Mouse (Mus musculus): ENCODE results near the gene Pnpla7.

Pnpla7 gene

DNA sequence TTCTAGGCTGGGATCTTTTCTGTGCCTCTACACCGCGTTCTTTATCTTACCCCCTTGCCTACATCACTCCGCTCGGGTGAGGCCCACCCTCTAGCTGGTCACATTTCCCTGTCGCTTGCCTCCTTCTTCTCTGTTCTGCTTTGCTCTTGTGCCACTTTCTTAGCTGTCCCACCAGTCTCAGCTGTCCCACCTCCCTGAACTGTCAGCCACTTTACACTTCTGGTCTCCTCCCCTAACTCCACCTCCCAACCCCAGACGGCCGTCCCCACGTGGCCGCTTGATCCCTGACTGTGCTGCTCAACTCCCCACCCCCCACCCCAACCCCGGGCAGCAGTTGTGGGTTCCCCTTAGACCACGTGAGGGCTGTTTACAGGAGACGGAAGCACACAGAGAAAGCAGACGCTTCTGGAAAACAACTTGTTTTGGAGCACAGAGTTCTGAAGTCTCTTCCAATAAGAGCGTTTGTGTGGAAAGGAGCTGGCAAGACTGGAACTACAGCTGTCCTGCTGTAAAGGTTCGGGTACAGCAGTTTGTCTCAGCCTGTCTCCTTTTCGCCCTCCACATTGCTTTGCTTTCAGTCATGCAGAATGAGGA lies at the start of gene Pnpla7:
TSS of gene Pnpla7 (plus strand) at position 330 of the 594 bp plus-strand sequence.
- DNase-seq, result peak; percentile 85 to 94

DNA sequence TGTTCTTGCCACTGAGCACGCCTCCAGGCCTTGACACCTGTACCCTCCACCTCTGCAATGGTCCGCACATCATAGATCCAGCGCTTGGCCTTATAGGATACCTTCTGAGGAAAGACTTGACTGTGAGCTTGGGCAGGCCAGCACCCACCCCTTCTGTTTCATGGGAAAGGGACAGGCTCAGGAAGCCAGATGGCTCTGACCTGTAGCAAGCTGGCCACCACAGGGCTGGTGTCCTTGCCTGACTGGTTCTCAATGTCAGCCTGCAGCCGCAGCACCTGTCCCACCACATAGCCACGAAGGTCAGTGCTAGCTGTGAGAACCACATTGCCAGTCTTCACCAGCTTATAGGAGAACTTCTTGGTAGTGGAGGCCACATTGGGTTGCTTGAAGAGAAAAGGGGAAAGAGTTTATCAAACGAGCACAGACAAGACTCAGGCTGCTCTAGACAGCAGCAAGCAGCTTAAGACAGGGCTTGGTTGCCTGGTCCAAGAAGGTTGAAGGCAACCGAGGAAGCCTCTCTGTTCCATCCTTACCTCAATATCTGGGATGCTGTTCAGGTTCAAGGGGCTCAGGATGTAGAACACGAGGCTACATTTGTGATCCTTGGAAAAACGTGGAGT lies 49.4 kb upstream of the Pnpla7 start:
- peak in 1 of 2 experiments; percentile 55 for DNase-seq

DNA sequence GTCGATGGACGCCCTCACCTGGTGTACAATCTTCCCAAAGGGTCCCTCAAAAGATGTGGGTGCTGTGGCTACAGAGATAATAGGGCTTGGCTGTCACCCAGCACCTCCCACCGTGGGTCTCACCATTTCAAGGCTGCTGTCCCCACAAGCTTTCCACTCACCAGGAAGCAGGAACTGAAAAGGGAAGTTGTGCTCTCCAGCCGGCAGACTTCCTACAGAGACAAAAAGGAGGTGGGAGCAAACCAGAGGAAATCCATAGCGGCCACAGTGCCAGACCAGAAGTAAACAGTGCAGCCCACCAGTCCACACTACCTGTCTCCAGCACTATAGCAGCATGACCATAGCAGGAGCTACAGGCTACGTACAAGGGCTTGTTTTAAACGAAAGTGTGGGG lies 48.9 kb upstream of the Pnpla7 start:
- peak in 1 of 2 experiments; percentile 38 for DNase-seq

DNA sequence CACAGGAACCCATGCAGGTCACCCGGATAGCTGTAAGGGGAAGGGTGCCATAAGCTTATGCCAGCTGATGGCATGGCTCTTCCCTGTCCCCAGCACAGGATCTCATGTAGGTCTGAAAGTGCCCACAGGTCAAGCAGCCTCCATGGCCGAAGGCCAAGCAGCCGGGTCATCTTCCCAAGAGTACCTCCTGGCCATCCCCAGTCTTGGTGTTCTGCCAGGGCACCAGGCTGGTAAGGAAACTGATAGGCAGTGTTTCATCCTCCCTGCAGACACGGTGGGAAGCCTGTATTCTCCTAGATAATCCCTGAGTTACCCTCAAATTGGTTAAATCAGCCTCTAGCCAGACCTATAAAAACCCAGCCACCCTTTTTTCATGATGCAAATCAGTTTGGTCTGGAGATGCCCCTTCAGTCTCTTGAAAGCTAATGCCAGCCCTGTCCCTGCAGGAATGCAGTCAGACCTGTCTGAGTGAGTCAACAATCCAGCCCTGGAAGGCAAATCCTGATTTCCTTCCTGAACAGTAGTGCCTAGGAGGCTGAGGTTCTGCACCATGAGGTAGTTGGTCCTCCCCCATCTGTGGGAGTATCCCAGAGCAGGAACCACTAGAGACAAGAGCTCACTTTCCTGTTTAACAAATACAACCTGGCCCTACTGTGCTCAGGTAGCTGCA lies 47.9 kb upstream of the Pnpla7 start:
- DNase-seq, result peak; percentile 65 to 83

DNA sequence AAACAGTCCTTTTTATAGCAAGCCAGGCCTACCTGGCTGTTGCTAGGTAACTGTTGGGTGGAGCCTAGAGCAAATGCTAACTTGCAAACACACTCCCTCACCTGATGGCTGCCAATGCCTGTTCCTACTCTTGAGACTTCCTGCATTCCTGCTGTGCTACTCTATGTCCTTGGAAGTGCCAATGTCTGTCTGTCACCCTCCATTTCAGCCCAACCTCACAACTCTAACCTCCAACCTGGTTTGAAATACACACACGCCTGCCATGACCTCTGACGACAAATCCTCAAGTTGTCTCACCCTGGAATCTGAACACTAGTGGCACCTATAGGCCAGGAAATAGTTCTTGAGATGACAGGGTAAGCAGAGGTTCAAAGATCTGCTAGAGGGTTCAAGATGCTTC lies 46.7 kb upstream of the Pnpla7 start:
- DNase-seq, result peak; percentile 55 to 78

DNA sequence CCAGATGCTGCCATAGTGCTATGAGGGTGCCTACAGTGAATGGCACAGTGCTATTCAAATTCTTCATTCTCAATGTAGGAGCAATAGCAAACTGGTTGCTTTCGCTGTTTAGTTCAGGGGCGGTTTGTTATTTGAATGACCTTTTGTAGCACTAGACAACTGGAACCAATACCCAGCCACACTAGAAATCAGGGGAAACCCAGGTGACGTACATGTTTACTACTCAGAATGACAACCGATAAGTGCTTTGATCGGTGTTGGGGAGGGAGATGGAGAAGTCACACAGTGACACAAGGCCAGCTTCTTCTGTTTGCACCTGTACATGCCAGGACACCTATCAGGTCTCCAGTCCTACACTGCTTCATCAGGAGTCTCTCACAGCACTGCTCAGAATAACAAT lies 46.2 kb upstream of the Pnpla7 start:
- DNase-seq, result no peak

DNA sequence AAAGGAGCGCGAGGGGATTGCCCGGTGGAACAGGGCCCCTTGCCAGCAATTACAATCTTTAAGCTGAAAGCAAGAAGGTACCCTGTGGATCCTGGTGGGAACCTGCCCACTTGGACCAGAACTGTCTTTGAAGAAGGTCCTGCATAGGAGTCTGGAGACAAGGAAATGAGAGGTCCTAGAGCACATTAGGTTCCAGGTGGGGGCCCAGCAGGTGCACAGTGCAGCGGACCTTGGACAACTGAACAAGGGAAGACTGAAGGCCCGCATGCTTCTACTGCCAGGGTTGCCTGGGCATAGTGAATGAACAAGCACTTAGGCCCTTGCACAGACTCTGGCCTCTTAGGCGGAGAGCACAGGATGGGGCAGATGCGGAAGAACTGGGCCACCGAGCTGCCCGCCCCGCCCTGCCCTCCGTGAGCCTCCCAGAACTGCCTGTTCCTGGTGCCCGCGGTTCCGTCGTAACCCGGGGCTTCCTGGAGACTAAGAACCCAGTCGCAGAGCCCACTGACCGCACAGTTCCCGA lies 41.3 kb upstream of the Pnpla7 start:
- DNase-seq, result peak; percentile 56 to 84

DNA sequence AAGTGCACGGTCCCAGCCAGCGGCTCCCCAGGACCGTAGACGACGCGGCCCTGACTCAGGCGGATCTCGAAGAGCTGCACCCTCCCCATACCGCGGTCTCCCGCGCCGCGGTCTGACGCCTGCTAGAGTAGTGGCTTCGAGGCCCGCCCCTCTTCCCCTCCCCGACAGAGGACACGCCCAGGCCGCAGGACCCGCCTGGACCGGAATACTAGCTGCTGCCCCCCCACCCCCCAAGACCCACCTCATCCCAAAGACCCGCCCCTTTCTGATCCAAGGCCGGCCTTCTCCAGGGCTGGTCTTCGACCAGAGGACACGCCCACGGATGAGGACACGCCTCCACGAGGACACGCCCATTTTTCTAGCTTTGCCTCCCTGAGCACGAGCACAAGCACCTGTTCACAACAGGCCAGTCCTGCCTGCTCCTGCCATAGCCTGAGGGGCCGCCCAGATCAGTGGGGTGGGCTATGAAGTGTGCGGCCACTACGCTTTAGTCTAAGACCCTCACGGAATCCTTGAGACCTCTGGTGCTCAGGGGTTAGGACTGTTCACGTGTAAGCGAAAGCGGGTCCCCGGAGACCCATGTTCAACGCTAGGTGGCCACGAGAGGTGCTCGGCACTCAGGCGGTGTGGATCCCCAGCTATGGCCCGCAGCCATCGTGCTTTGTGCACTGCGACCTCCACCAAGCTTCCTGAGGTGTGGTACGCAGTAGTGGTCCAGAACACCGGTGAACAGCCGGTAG lies 40.6 kb upstream of the Pnpla7 start, which contains the start of gene Arrdc1:
TSS of gene Arrdc1 (minus strand) at position 196 of the 740 bp plus-strand sequence.
- peak; percentile 98 for DNase-seq

DNA sequence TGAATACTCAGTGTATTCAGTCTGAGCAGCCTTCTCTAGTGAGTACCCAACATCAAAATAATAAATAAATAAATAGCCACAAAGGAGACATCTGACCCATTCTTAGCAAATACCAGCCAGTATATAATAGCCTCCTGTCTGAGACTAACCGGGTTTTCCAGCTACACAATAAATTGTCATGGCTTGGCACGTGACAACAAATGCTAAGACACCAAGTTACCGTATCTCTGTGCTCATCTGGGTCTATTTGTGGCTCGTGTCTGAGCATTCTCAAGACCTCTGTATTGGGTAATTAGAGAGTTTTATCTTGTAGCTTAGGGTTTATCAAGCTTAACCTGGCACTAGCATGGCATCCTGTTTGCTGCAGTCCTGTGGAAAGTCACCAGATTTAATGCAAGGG lies 33.7 kb upstream of the Pnpla7 start:
- DNase-seq, result no peak

DNA sequence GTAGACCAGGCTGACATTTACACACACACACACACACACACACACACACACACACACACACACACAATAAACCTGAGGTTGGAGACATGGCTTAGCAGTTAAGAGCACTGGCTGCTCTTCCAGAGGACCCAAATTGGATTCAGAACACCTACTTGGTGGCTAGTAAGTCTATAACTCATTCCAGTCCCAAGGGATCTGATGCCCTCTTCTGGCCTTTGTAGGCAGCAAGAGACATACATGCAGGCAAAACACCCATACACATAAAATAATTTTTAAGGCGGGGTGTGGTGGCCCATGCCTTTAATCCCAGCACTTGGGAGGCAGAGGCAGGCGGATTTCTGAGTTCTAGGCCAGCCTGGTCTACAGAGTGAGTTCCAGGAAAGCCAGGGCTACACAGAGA lies 31.5 kb upstream of the Pnpla7 start:
- peak; percentile 70 to 72 for DNase-seq

DNA sequence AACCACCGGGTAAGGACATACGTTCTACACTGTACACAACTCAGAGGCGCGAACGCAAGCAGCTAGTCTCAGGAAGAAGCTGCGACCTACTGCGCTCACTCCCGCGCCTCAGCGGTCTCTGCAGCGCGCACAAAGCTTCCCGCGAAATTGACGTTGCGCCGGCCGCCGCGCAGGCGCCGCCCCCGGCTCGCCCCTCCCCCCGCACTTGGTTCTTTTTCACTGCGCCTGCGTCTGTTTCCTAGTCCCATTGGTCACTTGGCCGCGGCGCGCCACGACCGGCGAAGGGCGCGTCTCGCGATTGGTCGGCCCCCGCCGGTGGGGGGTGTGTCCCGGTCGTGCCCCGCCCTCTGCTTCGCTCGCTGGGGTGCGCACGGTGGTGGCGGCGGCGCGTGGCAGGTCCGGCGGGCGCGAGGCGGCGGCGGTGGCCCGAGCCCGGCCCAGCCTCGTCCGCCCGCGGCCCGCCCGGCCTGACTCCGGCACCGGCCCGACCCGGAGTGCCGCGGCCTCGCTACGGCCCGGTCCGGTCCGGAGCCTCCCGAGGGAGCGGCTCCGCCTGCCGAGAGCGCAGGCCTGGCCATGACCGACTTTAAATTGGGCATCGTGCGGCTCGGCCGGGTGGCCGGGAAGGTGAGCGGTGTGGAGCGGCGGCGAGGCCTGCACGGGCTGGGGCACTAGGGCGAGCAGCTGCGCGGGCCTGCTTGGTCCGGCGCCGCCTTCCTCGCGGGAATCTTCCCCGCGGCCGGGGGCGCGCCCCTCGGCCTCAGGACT lies 26.2 kb upstream of the Pnpla7 start, which contains the start of gene Zmynd19:
TSS of gene Zmynd19 (plus strand) at position 372 of the 768 bp plus-strand sequence.
- peak; percentile 98 to 99 for DNase-seq

DNA sequence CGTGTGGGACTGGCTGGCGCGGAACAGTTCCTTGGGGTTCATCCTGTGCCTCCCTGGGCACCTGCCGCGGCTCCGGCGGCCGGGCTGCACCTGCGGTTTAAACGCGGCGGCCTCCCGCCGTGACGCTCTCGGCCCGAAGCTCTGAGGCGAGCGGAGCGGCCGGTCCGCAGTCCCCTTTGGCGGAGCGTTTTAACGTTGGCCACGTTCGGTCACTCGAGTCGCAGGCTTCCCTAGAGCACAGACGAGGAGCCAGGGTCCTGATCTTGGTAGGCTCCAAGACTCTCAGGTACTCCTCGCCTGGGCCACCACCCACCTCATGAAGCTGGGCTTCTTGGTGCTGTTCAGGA lies 25.7 kb upstream of the Pnpla7 start:
- peak in 1 of 2 experiments; percentile 16 for DNase-seq

DNA sequence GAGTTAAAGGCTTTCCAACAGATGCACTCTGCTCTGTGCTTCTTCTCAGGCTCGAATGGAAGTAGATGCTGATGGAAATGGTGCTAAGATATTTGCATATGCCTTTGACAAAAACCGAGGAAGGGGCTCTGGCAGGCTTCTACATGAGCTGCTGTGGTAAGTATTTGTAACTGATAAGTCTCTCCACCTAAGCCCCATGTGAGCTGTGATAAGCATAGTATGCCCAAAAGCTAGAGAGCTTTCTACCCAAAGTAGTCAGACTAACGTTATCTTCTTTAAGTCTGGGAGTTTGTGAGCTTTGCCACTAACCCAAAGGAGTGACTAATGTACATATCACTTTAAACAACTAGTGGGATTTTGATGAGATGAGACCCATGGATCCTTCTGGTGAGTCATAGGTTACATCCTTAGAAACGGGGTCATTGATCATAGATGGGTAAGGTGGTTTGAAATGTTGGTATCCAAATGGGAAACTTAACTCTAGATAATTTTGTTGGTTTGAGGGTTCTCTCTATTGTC lies 23.2 kb upstream of the Pnpla7 start:
- no peak for DNase-seq

DNA sequence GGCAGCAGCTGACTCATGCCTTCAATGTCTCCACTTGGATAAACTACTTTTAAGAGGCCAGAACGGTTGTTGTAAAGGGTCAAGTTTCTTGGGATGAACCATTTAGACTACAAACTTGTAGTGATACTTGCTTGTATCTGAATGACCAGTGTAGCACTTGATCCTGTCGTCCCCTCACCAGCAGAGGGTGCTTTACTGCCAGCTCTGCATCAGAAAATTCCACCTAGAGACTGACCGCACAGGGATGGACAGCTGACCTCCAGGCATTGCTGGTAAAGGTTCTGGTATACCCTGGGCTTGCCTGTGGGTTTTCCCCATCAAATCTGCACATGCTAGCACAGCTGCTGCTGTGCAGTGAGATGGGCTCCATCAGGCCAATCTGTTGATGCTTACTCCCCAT lies 14.9 kb upstream of the Pnpla7 start:
- DNase-seq, result peak; percentile 62 to 63

DNA sequence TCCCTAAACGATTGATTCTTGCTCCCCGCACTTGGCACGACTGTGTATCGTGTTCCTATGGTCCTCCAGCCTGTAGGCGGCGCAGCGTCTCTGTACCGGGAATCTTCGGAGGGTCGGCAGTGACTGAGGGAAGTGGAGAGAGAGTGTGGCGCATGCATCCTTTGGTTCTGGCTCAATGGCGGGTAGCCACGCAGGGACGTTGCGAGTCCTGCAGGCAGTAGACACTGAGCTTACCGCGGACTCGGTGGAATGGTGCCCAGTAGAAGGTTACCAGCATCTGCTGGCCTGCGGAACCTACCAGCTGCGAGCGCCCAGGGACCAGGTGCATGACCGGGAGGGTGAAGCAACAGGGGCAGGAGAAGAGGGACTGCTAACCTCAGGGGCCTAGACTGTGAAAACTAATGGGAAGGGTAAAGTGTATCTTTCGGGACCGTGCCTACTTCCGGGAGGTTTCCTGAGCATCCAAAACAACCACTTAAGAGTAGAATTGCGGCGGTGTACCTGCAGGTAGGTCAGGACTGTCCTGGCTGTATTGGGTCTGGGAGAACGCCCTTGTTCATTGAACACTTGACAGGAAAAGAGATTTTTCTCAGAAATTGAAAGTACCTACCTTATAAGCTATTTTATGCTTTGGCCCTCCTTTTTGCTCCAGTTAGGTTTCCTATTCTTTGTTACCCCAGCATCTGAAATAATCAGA lies 13.4 kb upstream of the Pnpla7 start, which contains the start of gene Dph7:
TSS of gene Dph7 (plus strand) at position 97 of the 697 bp plus-strand sequence.
- peak; percentile 90 for DNase-seq

DNA sequence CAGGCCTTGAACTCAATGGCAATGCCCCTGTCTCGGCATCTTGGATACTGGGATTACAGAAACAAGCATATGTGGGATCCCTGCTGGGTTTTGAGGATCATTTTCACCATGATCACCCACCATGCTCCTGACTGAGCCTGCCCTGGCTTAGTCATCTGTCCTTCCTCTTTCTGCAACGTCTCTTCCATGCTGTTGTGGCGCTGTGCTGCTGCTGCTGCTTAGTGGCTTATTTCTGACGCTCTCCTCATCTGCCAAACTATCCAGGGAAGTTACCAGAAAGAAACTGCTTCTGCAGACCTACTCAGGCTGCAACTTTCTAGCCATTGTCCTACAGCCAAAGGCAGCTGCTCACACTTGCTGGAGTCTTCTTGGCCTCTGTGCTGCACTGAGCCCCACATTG lies 5.4 kb upstream of the Pnpla7 start:
- no peak for DNase-seq

DNA sequence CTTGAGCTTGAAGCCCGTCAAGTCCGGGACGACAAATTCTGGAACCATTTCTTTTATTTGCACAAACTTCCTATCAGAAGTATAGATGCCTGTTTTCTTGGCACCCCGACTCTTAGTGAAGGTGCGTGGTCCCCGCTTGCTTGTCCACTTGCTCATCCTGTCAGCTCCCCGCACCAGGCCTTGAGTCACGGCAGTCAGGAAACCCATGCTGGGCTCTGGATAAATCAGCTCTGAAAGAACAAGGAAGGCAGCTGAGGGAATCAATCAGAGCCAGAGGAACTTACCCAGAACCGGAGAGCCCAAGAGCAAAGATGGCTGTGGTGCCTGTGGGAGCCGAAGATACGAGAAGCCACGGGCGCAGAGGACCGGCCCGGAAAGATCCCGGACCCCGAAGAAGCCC lies 1.4 kb upstream of the Pnpla7 start:
- DNase-seq, result peak in 1 of 2 experiments; percentile 33

DNA sequence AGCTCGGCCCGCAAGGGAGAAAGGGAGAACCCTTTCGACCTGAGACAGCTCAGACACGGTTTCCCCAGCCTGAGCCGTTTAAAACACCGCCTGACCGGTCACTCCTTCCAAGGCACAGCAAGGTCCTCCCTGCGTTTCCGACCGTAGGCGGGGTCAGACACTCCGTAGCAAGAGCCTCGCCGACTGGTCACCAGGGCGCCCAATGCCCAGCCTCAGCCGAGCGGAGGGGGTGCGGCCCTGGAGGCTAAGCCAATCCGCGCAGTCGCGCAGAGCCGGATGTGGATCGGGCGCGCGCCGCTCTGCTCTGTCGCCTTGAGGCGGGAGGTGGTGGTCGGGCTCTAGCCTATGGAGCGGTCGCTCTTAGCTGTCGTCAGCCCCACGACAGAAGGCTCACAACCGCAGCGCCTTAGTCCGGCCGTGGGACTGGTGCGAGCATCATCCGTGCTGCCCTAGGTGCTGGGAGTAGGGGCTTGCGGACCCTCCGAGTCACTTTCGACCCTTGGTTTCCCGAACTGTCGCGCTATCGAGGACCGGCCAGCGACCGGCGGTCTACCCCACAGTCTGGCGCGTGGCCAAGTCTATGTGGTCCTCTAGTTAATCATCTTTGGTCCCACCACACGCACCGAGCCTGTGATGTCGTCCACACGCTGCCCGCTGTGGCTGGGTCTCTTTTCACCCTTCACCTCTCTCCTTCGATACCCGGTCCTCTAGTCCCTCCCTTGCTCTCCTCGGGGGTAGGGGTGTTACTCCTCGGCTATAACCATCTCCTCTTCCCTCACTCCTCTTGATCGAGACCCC lies 728 bp upstream of the Pnpla7 start, which contains the start of gene Mrpl41:
TSS of gene Mrpl41 (minus strand) at position 193 of the 798 bp plus-strand sequence.
- peak; percentile 97 to 100 for DNase-seq

DNA sequence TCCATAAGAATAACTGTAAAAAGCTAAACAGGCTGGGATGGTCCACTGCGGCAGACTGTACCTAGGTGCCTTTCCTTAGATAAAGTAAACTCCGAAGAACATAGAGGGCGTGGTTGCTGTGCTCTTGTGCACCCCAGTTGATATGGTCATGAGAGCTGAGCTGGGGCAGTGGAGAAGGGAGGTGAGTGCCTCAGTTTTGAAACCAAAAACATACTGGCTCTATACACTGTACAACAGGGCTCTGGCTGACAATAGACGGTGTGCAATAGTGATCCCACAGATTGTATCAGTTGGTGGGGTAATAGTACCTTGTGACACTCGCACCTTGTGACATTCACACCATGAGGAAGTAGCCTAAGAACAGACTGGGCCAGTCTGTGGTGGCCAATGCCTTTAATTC lies 1.1 kb downstream of the Pnpla7 start:
- DNase-seq, result no peak

DNA sequence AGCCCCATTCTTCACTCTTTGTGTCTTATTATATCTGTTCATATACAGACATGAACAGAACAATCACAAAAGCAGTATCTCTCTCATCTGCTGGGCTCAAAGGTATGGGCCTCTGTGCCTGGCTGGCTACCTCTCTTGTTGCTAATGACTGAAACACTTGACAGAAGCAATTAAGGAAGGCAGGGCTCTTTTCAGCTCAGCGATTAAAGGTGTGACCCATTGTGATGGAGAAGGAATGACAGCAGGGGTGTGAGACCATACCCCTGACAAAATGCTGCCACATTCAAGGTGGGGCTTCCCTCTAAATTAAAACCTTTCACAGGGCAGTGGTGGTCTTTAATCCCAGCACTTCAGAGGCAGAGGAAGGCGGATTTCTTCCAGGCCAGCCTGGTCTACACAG lies 11.9 kb downstream of the Pnpla7 start:
- DNase-seq, result no peak
